Mouse (Mus musculus) liver, embryonic 16.5 days (tissue): ENCODE results near the gene Gm6502. TPM values are rescaled to one million over a fixed set of nuclear protein-coding genes. Genes with fewer than 3 reads are reported as not detected.
"Not testable (repeated sequence)": the region's sequence is repeated elsewhere in the genome, so short reads cannot be mapped to it uniquely, and the experiment has no call there.

ENCODE experiments used
- ATAC-seq: fragments of 200-750 bp; cut with Nextera tagmentation; 2 replicates; pipeline ENCODE4 v1.8.0; 2017; ENCODE audit warnings: low read depth, mild to moderate bottlenecking, moderate number of reproducible peaks, moderate library complexity
- H3K27ac ChIP-seq: fragments of 300-500 bp; sonication (generic); 2 replicates; pipeline ENCODE4 v1.5.1; 2014; ENCODE audit warnings: mild to moderate bottlenecking, low read length
- H3K27me3 ChIP-seq: fragments of 300-500 bp; sonication (generic); 2 replicates; pipeline ENCODE4 v1.6.1; 2014; ENCODE audit warnings: low read depth, low read length, mixed read lengths; ENCODE audit not compliant: control insufficient read depth, insufficient read depth
- H3K36me3 ChIP-seq: fragments of 300-500 bp; sonication (generic); 2 replicates; pipeline ENCODE4 v1.6.1; 2014; ENCODE audit warnings: mild to moderate bottlenecking; ENCODE audit not compliant: control insufficient read depth, insufficient read depth
- H3K4me1 ChIP-seq: fragments of 300-500 bp; sonication (generic); 2 replicates; pipeline ENCODE4 v1.6.1; 2014; ENCODE audit warnings: low read depth, low read length, mixed read lengths; ENCODE audit not compliant: control insufficient read depth
- H3K4me2 ChIP-seq: fragments of 300-500 bp; sonication (generic); 2 replicates; pipeline ENCODE4 v1.6.1; 2014; ENCODE audit warnings: low read depth, low read length, mixed read lengths
- H3K4me3 ChIP-seq: fragments of 300-500 bp; sonication (generic); 2 replicates; pipeline ENCODE4 v1.5.1; 2014; ENCODE audit warnings: low read depth, mild to moderate bottlenecking, low read length
- H3K9ac ChIP-seq: fragments of 300-500 bp; sonication (generic); 2 replicates; pipeline ENCODE4 v1.6.1; 2014; ENCODE audit warnings: low read depth, low read length
- H3K9me3 ChIP-seq: fragments of 300-500 bp; sonication (generic); replicated peaks from 2 replicates; pipeline ENCODE4 v1.6.1; 2016; ENCODE audit warnings: low read length; ENCODE audit not compliant: control insufficient read depth
- WGBS: fragments of 180-500 bp; shearing (Covaris S2); extraction: QIAGEN DNeasy Blood & Tissue Kit; methylation state at CpG from one replicate; pipeline ENCODE4 v1.1.7; 2014; ENCODE audit not compliant: insufficient replicate concordance; 5-methylcytosine and 5-hydroxymethylcytosine counted together
- polyA plus RNA-seq: library from polyadenylated mRNA; unstranded; fragments of >200 nt; fragmentation: Nextera tagmentation; extraction: Ambion mirVana; gene quantifications from 2 replicates; pipeline ENCODE4 v1.2.1, GENCODE M21; 2015

The Gm6502 gene
- not detected in 2 replicates for polyA plus RNA-seq

GRCm38 (mm10) chr5:94314135-94314534 lies at the start of gene Gm6502:
Gene Gm6502, plus strand, starts transcription at chr5:94314435.
- not testable (repeated sequence) for ATAC-seq, H3K27me3 ChIP-seq, H3K9me3 ChIP-seq, H3K27ac ChIP-seq, H3K4me1 ChIP-seq, H3K9ac ChIP-seq, H3K4me2 ChIP-seq, H3K36me3 ChIP-seq, H3K4me3 ChIP-seq
- no CpG with 5 or more reads among the region's 2 CpGs for WGBS

- not testable (repeated sequence) for H3K4me2 ChIP-seq, H3K36me3 ChIP-seq, H3K27ac ChIP-seq, H3K9me3 ChIP-seq, ATAC-seq, H3K9ac ChIP-seq, H3K27me3 ChIP-seq, H3K4me1 ChIP-seq, H3K4me3 ChIP-seq
- WGBS: 67% methylated on average over 1 of the region's 1 CpGs
Measured at GRCm38 (mm10) chr5:94306696-94307095, 7.5 kb upstream of the Gm6502 start, which contains the start of gene A430089I19Rik. Gene A430089I19Rik, minus strand, starts transcription at chr5:94306796.

DNA sequence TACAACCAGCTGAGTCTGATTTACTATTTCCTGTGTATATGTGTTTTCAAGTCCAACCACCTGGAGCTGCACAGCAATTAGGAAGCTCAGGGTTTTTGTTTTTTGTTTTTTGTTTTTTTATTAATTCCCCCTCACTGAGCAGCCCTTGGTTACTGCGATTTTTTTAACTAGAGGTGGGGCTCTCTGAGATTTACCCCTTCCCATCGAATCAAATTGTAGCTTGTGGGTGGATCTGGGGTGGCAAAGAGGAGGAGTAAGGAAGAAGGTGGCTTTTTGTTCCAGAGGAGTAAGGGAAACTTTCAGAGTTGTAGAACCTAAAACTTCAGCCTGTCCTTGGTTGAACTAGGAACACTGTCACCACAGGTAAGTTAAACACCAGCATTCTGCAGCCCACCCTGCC lies 25.2 kb downstream of the Gm6502 start, which contains the start of gene AA792892:
AA792892 (plus strand) TSS at position 301 of the 400 bp plus-strand sequence.
- H3K36me3 ChIP-seq, ATAC-seq, H3K4me3 ChIP-seq, H3K27ac ChIP-seq, H3K9ac ChIP-seq, H3K4me1 ChIP-seq, H3K27me3 ChIP-seq, H3K9me3 ChIP-seq, H3K4me2 ChIP-seq: not testable (repeated sequence)
- no CpG with 5 or more reads among the region's 2 CpGs for WGBS

Other genes with a start within 250 kb of the Gm6502 start
- gene BC061212, start 243.9 kb upstream of the Gm6502 start, polyA plus RNA-seq: not detected in 2 replicates
- not detected in 2 replicates for gene Gm6351, start 238.1 kb upstream of the Gm6502 start, polyA plus RNA-seq
- gene Gm3106, start 96.4 kb upstream of the Gm6502 start, polyA plus RNA-seq: not detected in 2 replicates
- not detected in 2 replicates for gene A430089I19Rik, start 7.6 kb upstream of the Gm6502 start, polyA plus RNA-seq
- gene AA792892, start 25.3 kb downstream of the Gm6502 start, polyA plus RNA-seq: not detected in 2 replicates
- gene Gm7682, start 131.3 kb downstream of the Gm6502 start, polyA plus RNA-seq: not detected in 2 replicates
- not detected in 2 replicates for gene Gm3139, start 211.9 kb downstream of the Gm6502 start, polyA plus RNA-seq